Mouse (Mus musculus) gastrocnemius, postnatal 14 days (tissue): ENCODE data around the gene Zfp219. TPM values are rescaled to one million over a fixed set of nuclear protein-coding genes. Genes with fewer than 3 reads are reported as not detected.

ENCODE experiments used
- DNase-seq: peaks from one replicate; pipeline ENCODE4 v3.0.0; 2021; ENCODE audit warnings: mixed read lengths
- intact Hi-C: fragments of 180-260 bp; cut with DNase I; formaldehyde crosslinking; loops from one replicate; pipeline ENCODE4 v1.15.1; 2025; ENCODE audit warnings: low total_unique reads
- total RNA-seq, 2 experiments: library from RNA; stranded (reverse); gene quantifications; 2 replicates each; pipeline ENCODE4 v1.2.3; 2021

Gene Zfp219
- total RNA-seq, 2 experiments from 2014 or later, result 13.3 to 13.4 TPM

DNA sequence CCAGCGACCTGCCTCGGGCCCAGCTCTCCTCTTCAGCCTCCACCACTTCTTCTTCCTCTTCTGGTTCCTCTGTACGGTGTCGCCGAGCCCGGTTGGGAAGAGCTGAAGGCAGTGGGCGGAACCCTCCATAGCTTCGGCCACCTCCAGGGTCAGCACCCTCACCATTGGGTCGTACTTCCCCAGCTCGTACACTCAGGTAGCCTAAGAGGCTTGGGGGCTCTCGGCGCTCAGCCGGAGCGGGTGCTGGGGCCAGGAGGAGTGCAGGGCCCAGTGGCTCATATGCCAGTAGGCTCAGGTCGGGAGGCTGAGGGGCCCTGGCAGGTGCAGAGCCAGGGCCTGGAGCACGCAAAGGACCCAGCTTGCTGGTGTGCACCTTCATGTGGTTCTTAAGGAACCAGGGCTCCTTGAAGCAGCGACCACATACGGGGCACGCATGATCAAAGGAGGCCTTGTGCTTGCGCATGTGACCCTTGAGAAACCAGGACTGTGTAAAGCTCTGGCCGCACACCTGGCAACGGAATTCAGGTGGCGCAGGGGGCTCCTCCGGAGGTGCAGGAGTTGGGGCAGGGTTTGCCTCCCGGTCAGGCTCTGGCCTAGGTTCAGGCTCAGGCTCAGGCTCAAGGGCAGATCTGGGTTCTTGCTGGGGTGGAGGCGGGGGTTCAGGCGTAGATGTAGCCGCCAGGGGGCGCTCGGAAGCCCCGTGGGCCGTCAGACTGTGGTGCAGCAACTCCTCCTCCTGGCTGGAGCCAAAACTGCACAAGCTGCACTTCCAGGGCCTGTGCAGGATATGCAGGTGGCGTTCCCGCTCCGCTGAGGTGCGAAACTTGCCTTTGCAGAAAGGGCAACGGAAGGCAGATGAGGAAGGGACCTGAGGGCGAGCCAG is 12.0 kb downstream of the Zfp219 start:
- intact Hi-C loops, result loop anchor here (5.0 to 10.0 kb wide), 2 partner anchors 64 to 106 kb away; no protein-coding TSS in a partner anchor
- DNase-seq, result peak; percentile 90

DNA sequence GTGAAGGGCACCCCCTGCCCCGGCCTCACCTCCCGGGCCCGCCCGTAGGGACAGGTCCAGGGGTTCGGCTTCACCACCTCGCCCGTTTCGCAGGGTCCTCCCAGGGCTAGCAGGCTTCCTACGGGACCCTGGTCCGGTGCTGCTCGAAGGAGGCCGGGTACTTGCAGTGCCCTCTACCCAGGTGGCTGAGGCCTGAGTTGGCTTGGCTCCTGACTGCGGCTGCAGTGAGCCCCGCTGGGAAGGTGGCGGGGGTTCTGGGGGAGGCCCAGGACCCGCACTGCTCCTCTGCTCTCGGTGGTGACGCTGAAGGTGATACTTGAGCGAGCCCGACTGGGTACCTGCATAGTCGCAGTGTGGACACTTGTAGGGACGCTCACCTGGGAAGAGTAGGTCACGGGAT is 13.8 kb downstream of the Zfp219 start:
- DNase-seq, result peak; percentile 13
- intact Hi-C loops, result loop anchor here (5.0 to 10.0 kb wide), 2 partner anchors 62 to 104 kb away; no protein-coding TSS in a partner anchor

DNA sequence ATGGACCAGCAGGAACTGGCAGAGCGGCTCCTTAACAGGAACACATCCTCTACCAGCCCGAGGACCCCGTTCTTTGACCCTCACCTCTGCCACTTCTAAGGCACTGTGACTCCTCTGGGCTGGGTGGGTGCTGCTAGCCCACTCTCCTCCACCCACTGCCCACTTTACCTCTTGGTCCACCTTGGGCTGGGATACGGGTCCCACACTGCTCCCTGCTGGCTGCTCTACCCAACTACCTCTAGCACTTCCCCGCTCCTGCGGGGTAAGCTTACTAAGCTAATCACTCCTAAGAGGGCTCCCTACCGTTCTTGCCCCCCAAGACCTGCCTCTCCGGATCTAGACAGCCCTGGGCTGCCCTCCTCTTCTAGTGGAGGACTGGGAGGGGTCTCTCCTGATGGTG is 14.3 kb downstream of the Zfp219 start:
- intact Hi-C loops, result loop anchor here (5.0 to 10.0 kb wide), 2 partner anchors 61 to 104 kb away; no protein-coding TSS in a partner anchor
- peak; percentile 8 for DNase-seq

DNA sequence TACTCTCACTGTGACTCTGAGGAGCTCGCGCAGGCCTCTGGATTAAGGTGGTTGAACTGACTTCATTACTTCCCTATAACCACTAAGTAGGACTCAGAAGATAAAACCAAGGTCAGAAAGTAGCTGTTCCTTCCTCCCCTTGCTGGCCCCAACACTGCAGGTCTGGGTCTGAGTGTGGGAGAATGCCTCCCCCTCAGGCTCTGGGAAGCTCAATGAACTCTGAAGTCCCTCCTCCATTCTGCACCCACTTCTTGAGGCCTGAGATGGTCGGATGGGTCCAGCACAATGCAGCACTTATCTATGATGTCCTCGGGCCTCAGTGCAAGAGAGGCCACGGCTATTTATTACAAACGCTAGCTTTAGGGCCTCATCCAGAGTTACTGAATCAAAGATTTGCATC is 14.9 kb downstream of the Zfp219 start:
- intact Hi-C loops, result loop anchor here (5.0 to 10.0 kb wide), 2 partner anchors 61 to 103 kb away; no protein-coding TSS in a partner anchor
- no peak for DNase-seq

DNA sequence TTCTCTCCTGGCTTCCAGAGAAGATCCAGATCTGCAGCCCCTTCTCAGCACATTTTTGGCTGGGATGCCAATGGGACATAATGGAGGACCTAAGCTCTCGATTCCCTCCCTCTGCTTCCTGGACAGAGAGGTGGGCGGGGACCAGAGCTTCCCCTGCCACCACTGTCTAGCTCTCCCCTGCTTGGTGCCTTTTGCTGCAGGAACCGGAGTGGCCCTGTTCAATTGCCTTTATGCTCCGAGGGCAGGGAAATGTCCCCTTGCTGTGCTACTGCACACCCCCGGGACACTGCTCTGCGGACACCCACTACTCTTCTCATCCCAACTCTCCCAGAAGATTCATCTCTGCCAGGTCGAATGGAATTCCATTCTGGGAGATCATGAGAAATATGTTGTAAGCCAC is 15.4 kb downstream of the Zfp219 start:
- intact Hi-C loops, result loop anchor here (5.0 to 10.0 kb wide), 2 partner anchors 60 to 103 kb away; no protein-coding TSS in a partner anchor

DNA sequence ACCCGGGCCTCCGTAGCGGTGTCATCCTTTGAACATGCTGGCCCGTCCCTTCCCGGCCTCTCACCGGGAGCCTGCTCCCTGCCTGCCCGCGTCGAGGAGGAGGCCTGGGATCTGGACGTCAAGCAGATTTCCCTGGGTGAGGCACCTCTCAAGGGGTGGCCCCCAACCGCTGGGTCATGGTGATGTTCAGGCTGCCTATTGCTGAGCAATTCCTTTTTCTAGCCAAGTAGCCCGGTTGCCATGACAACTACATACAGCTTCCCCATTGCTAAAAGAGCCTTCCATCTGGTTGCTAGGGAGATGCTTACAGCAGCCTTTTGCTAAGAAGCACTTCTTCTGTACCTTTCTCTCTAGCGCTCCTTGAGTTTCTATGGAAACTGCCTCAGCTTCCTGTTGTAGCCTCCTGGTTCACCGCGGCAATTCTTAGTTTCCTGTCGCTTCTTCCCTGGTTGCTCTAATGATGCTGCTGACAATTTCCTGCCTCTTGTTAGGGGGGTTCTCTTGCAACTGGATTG is 16.5 kb downstream of the Zfp219 start:
- intact Hi-C loops, result loop anchor here (10.0 kb wide), 1 partner anchor 59 kb away; no protein-coding TSS in a partner anchor
- DNase-seq, result peak; percentile 16

More for the DNA sequence above, 15.4 kb downstream of the Zfp219 start:
- DNase-seq, result no peak

DNA sequence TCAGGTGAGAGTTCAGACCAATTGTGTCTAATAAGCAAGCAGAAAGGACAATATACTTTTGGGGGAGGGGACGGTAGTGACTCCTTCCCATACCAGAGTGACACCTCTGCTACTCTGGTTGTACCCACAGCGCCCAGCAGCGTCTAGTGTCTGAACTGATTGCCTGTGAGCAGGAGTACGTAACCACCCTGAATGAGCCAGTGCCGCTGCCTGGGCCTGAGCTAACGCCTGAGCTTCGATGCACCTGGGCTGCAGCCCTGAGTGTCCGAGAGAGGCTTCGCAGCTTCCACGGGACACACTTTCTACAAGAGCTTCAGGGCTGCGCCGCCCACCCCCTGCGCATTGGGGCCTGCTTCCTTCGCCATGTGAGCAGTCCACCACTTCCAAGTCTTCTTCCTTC is 23.1 kb downstream of the Zfp219 start:
- intact Hi-C loops, result loop anchor here (5.0 kb wide), 1 partner anchor 105 kb away; the partner anchor contains the start of gene Slc39a2
- no peak for DNase-seq

DNA sequence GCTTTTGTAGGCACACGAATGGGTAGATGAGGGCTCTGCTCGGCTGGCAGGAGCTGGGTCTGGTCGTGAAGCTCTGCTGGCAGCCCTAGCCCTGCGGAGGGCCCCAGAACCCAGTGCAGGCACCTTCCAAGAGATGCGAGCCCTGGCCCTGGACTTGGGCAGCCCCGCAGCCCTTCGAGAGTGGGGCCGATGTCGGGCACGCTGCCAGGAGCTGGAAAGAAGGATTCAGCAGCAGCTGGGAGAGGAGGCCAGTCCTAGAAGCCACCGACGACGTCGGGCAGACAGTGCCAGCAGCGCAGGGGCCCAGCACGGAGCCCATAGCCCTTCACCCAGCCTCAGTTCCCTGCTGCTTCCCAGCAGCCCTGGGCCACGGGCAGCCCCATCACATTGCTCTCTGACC is 23.7 kb downstream of the Zfp219 start:
- DNase-seq, result peak; percentile 30
- intact Hi-C loops, result loop anchor here (5.0 kb wide), 1 partner anchor 105 kb away; the partner anchor contains the start of gene Slc39a2

DNA sequence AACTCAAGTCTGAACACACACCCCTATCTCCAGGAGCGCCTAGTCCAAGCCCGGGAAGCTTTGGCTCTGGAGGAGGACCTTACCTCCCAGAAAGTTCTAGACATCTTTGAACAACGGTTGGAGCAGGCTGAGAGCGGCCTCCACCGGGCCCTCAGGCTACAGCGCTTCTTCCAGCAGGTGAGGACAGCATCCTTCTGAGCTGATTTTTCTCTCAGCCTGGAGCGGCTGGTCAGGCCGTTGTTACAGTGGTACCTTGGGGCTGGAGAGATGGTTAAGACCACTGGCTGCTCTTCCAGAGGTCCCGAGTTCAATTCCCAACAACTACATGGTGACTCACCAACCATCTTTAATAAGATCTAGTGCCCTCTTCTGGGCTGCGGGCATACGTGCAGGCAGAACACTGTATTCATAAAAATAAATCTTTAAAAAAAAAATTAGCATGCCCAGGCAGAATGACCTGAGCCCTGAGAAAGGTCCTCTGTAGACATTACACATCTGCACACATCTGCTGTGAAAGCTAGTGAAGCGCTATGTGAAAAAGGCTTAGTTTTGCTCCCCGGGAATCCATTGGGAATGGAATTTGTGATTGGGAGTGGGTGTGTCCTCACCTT is 24.2 kb downstream of the Zfp219 start:
- no peak for DNase-seq
- intact Hi-C loops, result loop anchor here (5.0 kb wide), 1 partner anchor 104 kb away; the partner anchor contains the start of gene Slc39a2

DNA sequence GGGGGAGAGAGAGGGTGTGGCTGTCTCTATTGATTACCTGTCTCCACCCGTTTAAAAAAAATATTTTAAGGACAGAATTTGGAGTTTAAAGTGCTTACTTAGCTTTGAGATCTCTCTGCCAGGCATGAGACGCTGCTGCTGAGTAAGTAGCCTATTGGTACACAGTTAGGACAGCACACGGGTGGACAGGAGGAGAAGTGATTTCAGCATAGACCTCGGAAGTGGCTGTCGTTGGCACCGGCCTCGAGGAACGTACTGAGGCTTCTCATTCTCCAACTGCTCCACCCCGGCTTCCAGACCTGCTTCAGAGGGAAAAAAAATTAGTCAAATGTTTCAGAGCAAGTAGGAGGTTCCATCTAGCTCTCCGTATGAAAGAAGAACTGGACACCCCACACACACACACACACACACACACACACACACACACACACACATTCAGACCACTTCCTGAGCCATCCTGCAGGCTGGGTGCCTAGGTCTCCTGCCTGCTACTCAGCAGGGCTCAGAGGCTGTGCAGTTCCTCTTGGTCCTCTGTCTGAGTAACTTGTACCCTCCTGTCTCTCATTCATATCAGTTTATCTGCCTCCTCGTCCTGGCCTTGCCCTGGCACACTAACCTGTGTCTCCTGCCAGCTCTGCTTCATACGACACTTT is 25.2 kb downstream of the Zfp219 start:
- no peak for DNase-seq
- intact Hi-C loops, result loop anchor here (5.0 kb wide), 1 partner anchor 103 kb away; the partner anchor contains the start of gene Slc39a2

DNA sequence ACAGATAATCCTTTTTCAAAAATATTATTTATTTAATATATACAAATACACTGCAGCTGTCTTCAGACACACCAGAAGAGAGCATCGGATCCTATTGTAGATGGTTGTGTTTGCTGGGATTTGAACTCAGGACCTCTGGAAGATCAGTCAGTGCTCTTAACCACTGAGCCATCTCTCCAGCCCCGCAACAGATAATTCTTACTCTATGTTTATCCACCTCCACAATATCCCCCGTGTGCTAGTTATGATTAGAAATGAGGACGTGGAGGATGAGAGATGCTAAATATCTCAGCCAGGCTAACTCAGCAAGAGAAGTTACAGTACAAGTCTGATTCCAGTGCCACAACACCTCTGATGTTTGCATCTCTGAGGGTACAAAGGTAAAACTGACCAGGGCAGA is 26.1 kb downstream of the Zfp219 start:
- intact Hi-C loops, result no loop called here
- no peak for DNase-seq

DNA sequence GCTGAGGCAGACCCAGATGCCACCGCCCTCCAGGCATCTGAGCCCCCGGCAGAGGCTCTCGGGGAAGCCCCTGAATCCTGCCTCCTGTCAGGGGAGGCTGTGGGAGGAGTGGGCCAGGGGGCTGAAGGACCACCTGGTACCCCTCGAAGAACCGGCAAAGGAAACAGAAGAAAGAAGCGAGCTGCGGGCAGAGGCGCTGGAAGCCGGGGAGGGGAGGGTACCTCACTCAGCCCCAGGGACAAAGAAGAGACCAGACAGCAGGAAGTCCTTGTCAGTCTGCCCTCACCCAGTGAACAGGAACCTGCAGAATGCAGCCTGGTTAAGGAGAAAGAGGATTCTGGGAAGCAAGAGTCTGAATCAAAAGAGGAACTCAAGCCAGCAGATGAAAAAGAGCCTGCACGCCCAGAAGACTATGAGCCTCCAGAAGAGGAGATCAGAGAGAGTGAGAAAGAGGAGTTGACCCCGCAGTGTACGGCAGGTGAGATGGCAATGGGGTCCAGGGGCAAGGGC is 31.0 kb downstream of the Zfp219 start:
- intact Hi-C loops, result loop anchor here (10.0 kb wide), 1 partner anchor 55 kb away; no protein-coding TSS in a partner anchor
- DNase-seq, result no peak

DNA sequence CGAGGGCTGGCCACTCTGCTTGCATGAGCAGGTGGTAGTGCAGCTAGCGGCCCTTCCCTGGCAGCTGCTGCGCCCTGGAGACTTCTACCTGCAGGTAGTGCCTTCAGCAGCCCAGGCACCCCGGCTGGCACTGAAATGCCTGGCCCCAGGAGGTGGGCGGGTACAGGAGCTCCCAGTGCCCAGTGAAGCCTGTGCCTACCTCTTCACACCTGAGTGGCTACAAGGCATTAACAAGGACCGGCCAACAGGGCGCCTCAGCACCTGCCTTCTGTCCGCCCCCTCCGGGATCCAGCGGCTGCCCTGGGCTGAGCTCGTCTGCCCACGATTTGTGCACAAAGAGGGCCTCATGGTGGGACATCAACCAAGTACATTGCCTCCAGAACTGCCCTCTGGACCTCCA is 31.8 kb downstream of the Zfp219 start:
- intact Hi-C loops, result loop anchor here (10.0 kb wide), 1 partner anchor 54 kb away; no protein-coding TSS in a partner anchor
- DNase-seq, result no peak

DNA sequence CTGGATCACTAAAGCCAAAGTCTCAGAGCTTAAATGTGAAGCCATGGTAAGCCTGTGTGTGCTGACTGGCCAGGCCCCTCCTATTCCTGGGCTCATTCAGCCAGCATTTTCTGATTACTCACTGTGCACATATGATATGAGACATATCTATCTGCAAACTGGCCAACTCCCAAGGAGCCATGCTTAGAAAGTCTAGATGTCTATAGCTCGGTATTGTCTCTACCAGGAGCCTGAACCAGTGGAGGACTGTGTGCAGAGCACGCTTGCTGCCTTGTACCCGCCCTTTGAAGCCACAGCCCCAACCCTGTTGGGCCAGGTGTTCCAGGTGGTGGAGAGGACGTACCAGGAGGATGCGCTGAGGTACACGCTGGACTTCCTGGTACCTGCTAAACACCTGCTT is 33.4 kb downstream of the Zfp219 start:
- intact Hi-C loops, result loop anchor here (10.0 kb wide), 1 partner anchor 52 kb away; no protein-coding TSS in a partner anchor
- DNase-seq, result no peak

DNA sequence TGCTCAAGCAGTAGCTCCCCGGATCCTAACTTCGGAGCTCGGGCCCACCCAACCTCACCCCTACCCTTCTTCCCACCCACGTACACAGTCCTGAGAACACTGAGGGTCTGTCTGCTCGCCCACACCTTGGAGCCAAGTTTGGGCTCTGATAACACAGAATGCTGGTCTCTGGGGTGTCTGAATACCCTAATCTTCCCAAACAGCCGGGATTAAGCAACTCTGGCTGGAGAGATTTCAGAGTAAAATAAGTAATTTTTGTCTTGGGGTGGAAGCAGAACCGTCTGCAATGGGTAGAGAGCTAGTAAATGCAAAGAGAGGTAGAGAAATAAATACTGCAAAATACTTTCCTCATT is 34.4 kb downstream of the Zfp219 start:
- intact Hi-C loops, result loop anchor here (10.0 kb wide), 1 partner anchor 51 kb away; no protein-coding TSS in a partner anchor

DNA sequence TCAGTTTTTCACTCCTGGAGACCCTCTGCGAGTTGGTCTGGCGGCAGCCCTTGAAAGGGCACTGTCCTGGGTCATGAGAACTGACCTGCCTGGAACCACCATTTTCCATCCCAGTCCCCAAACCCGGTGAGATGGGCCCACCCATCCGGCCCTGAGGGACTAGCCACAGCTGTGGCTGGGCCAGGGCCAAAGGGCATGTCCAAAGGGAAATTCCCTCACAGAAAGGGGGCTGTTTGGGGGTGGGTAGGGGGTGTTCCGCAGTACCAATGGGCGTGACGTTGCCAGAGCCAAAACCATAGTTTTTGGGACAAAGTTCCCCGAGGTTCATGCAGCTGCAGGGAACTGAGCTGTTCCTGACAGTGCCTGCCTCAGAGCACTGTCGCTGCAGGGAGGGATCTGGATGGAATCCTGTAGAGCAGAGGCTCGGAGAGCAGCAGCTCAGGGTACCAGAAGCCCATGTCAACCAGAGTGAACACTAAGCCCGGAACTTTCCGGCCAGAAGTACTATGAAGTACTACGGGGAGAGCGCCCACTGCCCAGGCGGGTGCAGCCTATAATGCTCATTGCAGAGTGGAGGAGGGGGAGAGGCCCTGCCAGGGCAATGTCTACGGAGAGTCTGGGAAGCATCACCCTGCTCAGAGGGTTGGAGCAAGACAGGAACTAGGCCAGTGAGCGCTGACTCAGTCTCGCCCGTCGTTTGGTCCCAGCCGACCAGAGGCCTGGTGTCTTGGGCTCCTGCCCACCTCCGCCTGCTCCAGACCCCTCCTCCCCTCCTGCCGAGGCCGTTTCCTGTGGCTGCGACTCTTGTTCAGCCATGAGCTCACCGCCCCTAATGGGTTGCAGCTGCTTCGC is 35.0 kb downstream of the Zfp219 start:
- DNase-seq, result peak; percentile 94
- intact Hi-C loops, result loop anchor here (10.0 kb wide), 1 partner anchor 51 kb away; no protein-coding TSS in a partner anchor

More for the DNA sequence above, 34.4 kb downstream of the Zfp219 start:
- no peak for DNase-seq

DNA sequence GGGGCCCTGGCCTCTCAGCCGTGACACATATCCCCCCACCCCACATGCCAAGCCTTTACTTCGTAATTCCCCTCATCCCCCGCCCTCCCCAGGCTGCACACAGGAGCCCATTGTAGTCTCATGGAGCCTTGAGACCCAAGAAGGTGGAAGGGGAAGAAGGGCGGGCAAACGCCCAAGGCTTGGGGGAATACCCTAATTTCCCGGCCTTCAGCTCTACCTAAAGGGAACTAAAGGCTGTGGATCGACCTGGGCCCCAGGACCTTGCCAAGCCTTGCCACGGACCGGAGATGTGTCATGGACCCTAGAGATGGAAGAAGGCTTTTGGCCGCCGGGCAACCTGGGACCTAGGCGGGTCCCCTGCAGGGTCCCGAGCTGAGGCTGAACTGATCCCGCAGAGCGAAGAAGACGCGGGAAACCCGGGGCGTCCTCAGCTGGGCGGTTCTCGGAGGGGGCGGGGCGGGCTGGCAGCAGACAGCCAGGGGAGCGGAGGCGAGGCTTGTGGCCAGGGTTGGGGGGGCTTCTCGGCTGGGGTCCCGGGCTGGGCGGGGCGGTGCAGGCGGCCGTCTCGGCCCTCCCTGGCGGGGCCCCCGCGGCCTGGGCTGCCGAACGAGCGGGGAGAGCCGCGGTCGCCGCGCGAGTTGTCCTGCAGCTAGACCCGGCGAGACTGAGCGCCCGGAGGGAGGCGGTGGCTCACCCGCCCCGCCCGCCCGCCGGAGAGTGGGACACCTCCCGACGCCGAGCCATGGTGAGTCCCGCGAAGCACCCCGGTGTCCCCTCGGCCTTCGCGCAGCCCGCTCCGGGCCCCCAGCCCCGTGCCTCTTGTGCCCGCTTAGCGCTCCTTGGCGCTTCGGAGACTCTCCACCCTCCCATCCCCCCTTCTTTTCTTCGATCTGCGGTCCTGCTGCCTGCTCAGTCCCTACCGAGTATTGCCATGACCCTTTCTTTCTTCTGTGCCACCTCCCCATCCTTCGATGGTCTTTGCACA is 36.0 kb downstream of the Zfp219 start, which contains the start of gene Arhgef40:
Arhgef40 (plus strand) TSS at position 473 of the 985 bp plus-strand sequence.
- intact Hi-C loops, result loop anchor here (10.0 kb wide), 1 partner anchor 50 kb away; no protein-coding TSS in a partner anchor

More for the DNA sequence above, 36.0 kb downstream of the Zfp219 start, which contains the start of gene Arhgef40:
- peak; percentile 87 for DNase-seq
